Mouse (Mus musculus) intestine, embryonic 16.5 days (tissue): Measurements from ENCODE around the gene Usp20. TPM values are rescaled to one million over a fixed set of nuclear protein-coding genes. Genes with fewer than 3 reads are reported as not detected.

Experiments
- ATAC-seq: fragments of 200-750 bp; cut with Nextera tagmentation; 2 replicates; pipeline ENCODE4 v1.8.0; 2017; ENCODE audit warnings: moderate TSS enrichment, moderate library complexity
- H3K27ac ChIP-seq: fragments of 300-500 bp; sonication (generic); 2 replicates; pipeline ENCODE4 v1.5.1; 2014; ENCODE audit warnings: mild to moderate bottlenecking, low read length
- H3K27me3 ChIP-seq: fragments of 300-500 bp; sonication (generic); replicated peaks from 2 replicates; pipeline ENCODE4 v1.6.1; 2014; ENCODE audit warnings: low read length, control low read depth, mixed read lengths; ENCODE audit not compliant: control insufficient read depth, insufficient read depth
- H3K36me3 ChIP-seq: fragments of 300-500 bp; sonication (generic); 2 replicates; pipeline ENCODE4 v1.6.1; 2014; ENCODE audit warnings: low read length, control low read depth; ENCODE audit not compliant: control insufficient read depth, insufficient read depth
- H3K4me1 ChIP-seq: fragments of 300-500 bp; sonication (generic); 2 replicates; pipeline ENCODE4 v1.6.1; 2014; ENCODE audit warnings: low read length, control low read depth, mixed read lengths; ENCODE audit not compliant: control insufficient read depth, insufficient read depth
- H3K4me2 ChIP-seq: fragments of 300-500 bp; sonication (generic); 2 replicates; pipeline ENCODE4 v1.6.1; 2014; ENCODE audit warnings: low read depth, low read length, control low read depth
- H3K4me3 ChIP-seq: fragments of 300-500 bp; sonication (generic); 2 replicates; pipeline ENCODE4 v1.5.1; 2014; ENCODE audit warnings: mild to moderate bottlenecking, low read length
- H3K9ac ChIP-seq: fragments of 300-500 bp; sonication (generic); 2 replicates; pipeline ENCODE4 v1.6.1; 2014; ENCODE audit warnings: low read depth, low read length
- H3K9me3 ChIP-seq: fragments of 300-500 bp; sonication (generic); 2 replicates; pipeline ENCODE4 v1.6.1; 2016; ENCODE audit warnings: low read length, control low read depth; ENCODE audit not compliant: control insufficient read depth
- WGBS: fragments of 180-500 bp; shearing (Covaris S2); extraction: QIAGEN DNeasy Blood & Tissue Kit; methylation state at CpG from one replicate; pipeline ENCODE4 v1.1.7; 2014; 5-methylcytosine and 5-hydroxymethylcytosine counted together
- polyA plus RNA-seq: library from polyadenylated mRNA; unstranded; fragments of >200 nt; fragmentation: Nextera tagmentation; extraction: Ambion mirVana; gene quantifications from 2 replicates; pipeline ENCODE4 v1.2.1, GENCODE M21; 2015

The Usp20 gene
- polyA plus RNA-seq, 1 experiment from 2014 or later, result 14.5 TPM

GRCm38 (mm10) chr2:31005453-31005852 lies 23.4 kb downstream of the Usp20 start:
- 80% methylated on average over 2 of the region's 2 CpGs for WGBS
- Histone ChIP-seq H3K4me2 (no peak overlapping the region), H3K9me3 (no peaks in the 10 kb centered on the region)

GRCm38 (mm10) chr2:31006434-31006833 lies 24.4 kb downstream of the Usp20 start:
- H3K27ac ChIP-seq, result no peak overlapping the region
- H3K4me2 ChIP-seq, result no peak overlapping the region
- no peak overlapping the region for H3K9ac ChIP-seq
- H3K27me3 ChIP-seq, result no peaks in the 10 kb centered on the region
- no peaks in the 10 kb centered on the region for H3K9me3 ChIP-seq
- no peak overlapping the region for H3K4me3 ChIP-seq
- no peaks in the 10 kb centered on the region for H3K4me1 ChIP-seq
- H3K36me3 ChIP-seq, result 0 out of 2 replicates have a peak, but pooled peaks cover 12% of the 10 kb centered on the region
- WGBS, result 73% methylated on average over 5 of the region's 5 CpGs
- ATAC-seq, result peak; percentile 59; the same call in 1 of the 2 replicates

More at GRCm38 (mm10) chr2:31005453-31005852, 23.4 kb downstream of the Usp20 start:
- H3K4me3 ChIP-seq, result no peak overlapping the region
- no peak overlapping the region for H3K27ac ChIP-seq
- no peaks in the 10 kb centered on the region for H3K4me1 ChIP-seq
- H3K27me3 ChIP-seq, result no peaks in the 10 kb centered on the region
- no peak for ATAC-seq
- 0 out of 2 replicates have a peak, but pooled peaks cover 7% of the 10 kb centered on the region for H3K36me3 ChIP-seq
- H3K9ac ChIP-seq, result no peak overlapping the region

- Histone ChIP-seq H3K27ac (no peak overlapping the region), H3K9ac (no peak overlapping the region), H3K4me2 (no peak overlapping the region), H3K4me3 (no peak overlapping the region), H3K9me3 (no peaks in the 10 kb centered on the region), H3K4me1 (no peaks in the 10 kb centered on the region), H3K36me3 (0 out of 2 replicates have a peak, but pooled peaks cover 12% of the 10 kb centered on the region), H3K27me3 (no peaks in the 10 kb centered on the region)
- ATAC-seq, result no peak
- 59% methylated on average over 5 of the region's 5 CpGs for WGBS
Measured at GRCm38 (mm10) chr2:31007208-31007607, 25.1 kb downstream of the Usp20 start.

- H3K9ac ChIP-seq, result no peak overlapping the region
- H3K4me3 ChIP-seq, result no peak overlapping the region
- H3K36me3 ChIP-seq, result 0 out of 2 replicates have a peak, but pooled peaks cover 11% of the 10 kb centered on the region
- 79% methylated on average over 14 of the region's 14 CpGs for WGBS
- H3K9me3 ChIP-seq, result no peaks in the 10 kb centered on the region
- no peaks in the 10 kb centered on the region for H3K4me1 ChIP-seq
- H3K27ac ChIP-seq, result no peak overlapping the region
- H3K4me2 ChIP-seq, result no peak overlapping the region
- no peaks in the 10 kb centered on the region for H3K27me3 ChIP-seq
- ATAC-seq, result no peak
Measured at GRCm38 (mm10) chr2:31013371-31014120, 31.5 kb downstream of the Usp20 start.

- Histone ChIP-seq H3K9me3 (no peaks in the 10 kb centered on the region), H3K4me1 (no peaks in the 10 kb centered on the region), H3K9ac (no peak overlapping the region), H3K4me2 (no peak overlapping the region), H3K27me3 (no peaks in the 10 kb centered on the region), H3K27ac (no peak overlapping the region), H3K4me3 (no peak overlapping the region), H3K36me3 (0 out of 2 replicates have a peak, but pooled peaks cover 4% of the 10 kb centered on the region)
- no peak for ATAC-seq
- WGBS, result 91% methylated on average over 18 of the region's 18 CpGs
Measured at GRCm38 (mm10) chr2:31017625-31018317, 35.7 kb downstream of the Usp20 start.

- H3K27ac ChIP-seq, result no peak overlapping the region
- no peaks in the 10 kb centered on the region for H3K27me3 ChIP-seq
- 0 out of 2 replicates have a peak, but pooled peaks cover 4% of the 10 kb centered on the region for H3K36me3 ChIP-seq
- no peaks in the 10 kb centered on the region for H3K9me3 ChIP-seq
- H3K4me3 ChIP-seq, result no peak overlapping the region
- no peak overlapping the region for H3K9ac ChIP-seq
- no peaks in the 10 kb centered on the region for H3K4me1 ChIP-seq
- 80% methylated on average over 8 of the region's 8 CpGs for WGBS
- H3K4me2 ChIP-seq, result no peak overlapping the region
- ATAC-seq, result no peak
Measured at GRCm38 (mm10) chr2:31018519-31018918, 36.4 kb downstream of the Usp20 start.

- H3K27ac ChIP-seq, result no peak overlapping the region
- H3K9ac ChIP-seq, result no peak overlapping the region
- H3K4me3 ChIP-seq, result no peak overlapping the region
- no peak overlapping the region for H3K4me2 ChIP-seq
- H3K27me3 ChIP-seq, result no peaks in the 10 kb centered on the region
- 80% methylated on average over 8 of the region's 8 CpGs for WGBS
- no peak for ATAC-seq
- H3K36me3 ChIP-seq, result 0 out of 2 replicates have a peak, but pooled peaks cover 4% of the 10 kb centered on the region
- H3K9me3 ChIP-seq, result no peaks in the 10 kb centered on the region
- no peaks in the 10 kb centered on the region for H3K4me1 ChIP-seq
Measured at GRCm38 (mm10) chr2:31019011-31019410, 36.9 kb downstream of the Usp20 start.

GRCm38 (mm10) chr2:31020202-31020601 lies 38.1 kb downstream of the Usp20 start:
- no peak for ATAC-seq
- H3K9me3 ChIP-seq, result no peaks in the 10 kb centered on the region
- no peak overlapping the region for H3K9ac ChIP-seq
- no peaks in the 10 kb centered on the region for H3K27me3 ChIP-seq
- no peak overlapping the region for H3K27ac ChIP-seq
- WGBS, result 91% methylated on average over 2 of the region's 2 CpGs
- H3K4me2 ChIP-seq, result no peak overlapping the region
- H3K36me3 ChIP-seq, result 0 out of 2 replicates have a peak, but pooled peaks cover 4% of the 10 kb centered on the region
- no peak overlapping the region for H3K4me3 ChIP-seq
- no peaks in the 10 kb centered on the region for H3K4me1 ChIP-seq

GRCm38 (mm10) chr2:31023940-31024339 lies 41.9 kb downstream of the Usp20 start:
- Histone ChIP-seq H3K9me3 (no peaks in the 10 kb centered on the region), H3K27ac (no peak overlapping the region), H3K4me2 (no peak overlapping the region), H3K4me1 (no peaks in the 10 kb centered on the region), H3K9ac (no peak overlapping the region), H3K36me3 (no peaks in the 10 kb centered on the region; the same call in 1 of the 2 replicates), H3K27me3 (no peaks in the 10 kb centered on the region), H3K4me3 (no peak overlapping the region)
- ATAC-seq, result no peak
- 75% methylated on average over 5 of the region's 5 CpGs for WGBS
